Mouse (Mus musculus): ENCODE results near the gene Mettl27.

- TF ChIP-seq EP300 (IDR thresholded peaks at IDR 0.05; ENCODE audit: low read depth) (no peak), CTCF (IDR thresholded peaks at IDR 0.05; ENCODE audit: low read depth) (no peak)
These were observed 28.3 kb downstream of the Mettl27 start for GRCm38 (mm10) chr5:134960430-134960829.
